Mouse (Mus musculus) thymus, postnatal 4 days (tissue): Measurements from ENCODE around the gene Bach2.

Experiments used
- DNase-seq: peaks from one replicate; pipeline ENCODE4 v3.0.0; 2021

The Bach2 gene

DNA sequence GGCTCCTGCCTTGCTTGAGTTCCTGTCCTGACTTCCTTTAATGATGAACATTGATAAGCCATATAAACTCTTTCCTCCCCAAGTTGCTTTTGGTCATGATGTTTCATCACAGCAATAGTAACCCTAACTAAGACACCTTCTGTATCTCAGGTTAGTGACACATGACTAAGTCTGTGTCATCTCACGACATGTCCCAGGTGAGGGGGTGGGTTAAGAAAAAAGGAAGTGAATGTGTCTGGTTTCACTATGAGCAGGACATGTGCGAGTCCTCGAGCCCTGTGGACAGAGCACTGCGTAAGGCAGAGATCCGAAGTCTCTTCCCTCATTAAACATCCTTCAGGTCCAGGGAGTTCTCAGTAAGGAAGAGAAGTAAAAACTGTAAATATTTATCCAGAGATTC is 162.9 kb downstream of the Bach2 start:
- DNase-seq, result no peak

GRCm38 (mm10) chr4:32403506-32403905 is 164.9 kb downstream of the Bach2 start:
- DNase-seq, result no peak

DNA sequence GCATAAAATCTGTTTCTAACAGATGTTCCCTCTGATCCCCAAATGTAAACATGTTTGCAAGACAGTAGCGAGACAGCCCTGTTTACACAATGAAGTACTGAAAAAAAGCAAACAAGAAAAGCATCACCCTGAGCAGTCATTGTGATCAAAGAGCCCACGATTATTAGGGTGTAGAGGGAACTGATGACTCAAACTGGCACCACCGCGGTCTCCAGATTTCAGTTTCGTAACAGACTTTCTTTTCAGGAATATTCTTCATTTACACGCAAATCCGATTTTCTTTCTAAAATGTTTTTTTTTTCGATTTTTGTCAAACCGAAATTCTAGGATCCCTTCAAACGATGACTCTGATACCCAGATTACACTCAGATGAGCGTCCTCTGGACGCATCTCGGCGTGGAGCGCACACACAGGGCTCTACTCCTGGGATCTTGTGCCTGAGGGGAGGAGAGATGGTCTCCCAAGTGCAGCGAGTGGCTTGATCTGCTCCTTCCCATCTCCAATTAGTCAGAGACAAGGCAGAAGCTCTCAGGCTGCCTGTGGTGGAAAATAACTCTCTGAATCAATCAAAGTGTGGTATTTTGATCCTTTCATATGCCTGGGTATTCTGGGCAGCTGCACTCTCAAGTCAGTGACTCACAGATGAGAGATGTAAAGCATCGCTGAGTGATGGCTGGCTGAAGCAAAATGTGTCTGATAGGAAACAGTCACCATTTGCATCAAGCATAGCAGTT is 166.7 kb downstream of the Bach2 start:
- DNase-seq, result no peak

GRCm38 (mm10) chr4:32405985-32406384 is 167.4 kb downstream of the Bach2 start:
- no peak for DNase-seq

DNA sequence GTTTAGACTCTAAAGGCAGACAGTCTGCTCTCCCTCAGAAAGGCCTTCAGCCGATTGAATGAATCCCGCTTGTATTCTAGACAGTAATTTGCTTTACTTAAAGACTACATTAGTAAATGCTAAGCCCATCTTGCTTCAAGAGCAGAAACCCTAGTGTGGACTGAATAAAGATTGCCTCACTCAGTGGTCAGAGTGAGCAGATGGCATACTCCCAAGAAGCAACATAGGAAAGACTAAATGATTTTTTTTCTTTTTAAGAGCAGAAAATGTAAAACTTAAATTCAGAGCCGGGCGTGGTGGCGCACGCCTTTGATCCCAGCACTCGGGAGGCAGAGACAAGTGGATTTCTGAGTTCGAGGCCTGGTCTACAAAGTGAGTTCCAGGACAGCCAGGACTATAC is 169.9 kb downstream of the Bach2 start:
- DNase-seq, result no peak

DNA sequence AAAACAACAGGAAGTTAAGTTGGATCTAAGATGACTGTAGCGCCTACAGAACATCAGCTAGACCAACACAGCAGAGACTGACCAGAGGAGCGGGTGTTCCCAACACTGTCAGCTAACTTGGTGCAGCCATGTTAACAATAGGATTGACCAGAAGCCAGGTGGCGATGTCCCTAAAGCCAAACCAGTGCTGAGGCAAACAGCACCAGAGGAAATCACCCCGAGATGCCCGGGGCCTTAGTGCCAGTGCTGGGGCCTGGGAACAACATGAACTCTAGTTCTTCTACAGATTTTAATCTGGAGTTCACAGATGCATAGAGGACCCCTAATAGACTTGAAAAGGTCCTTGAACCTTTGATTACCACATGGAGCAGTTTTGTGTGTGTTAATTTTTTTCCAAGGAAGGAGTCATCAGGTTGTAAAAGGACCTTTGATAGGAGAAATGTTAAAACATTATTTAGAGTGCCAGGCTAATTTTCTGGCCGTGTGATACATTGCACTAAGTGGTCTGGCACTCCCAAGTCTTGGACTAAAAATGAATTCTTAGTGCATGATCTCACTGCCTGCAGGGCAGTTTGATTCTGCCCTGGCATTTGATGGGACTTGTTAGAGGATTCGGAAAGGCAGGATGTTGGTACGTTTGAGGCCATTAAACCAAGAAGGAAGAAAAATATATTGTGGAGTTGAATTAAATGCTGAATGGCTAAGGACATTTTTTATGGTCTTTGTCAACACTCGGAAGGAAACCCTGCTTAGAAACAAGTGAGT is 170.7 kb downstream of the Bach2 start:
- no peak for DNase-seq

DNA sequence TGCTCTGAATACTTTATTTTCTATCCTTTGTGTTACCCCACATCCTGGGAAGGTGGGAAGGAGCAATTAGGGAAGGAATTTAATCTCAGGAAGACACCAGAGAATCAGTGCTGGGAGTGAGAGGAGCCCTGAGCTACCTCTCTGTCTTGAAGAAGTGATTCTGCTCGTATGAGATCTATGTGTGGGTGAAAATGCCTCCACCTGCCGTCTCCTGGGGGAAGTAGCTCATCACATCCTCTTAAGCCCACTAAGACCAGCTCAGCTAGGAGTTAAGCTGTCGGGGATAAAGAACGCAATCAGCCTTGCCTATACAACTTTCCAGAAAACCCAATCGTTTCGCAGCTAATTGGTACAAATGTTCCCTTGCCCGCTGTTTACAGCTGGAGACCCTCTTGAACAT is 174.5 kb downstream of the Bach2 start:
- peak; percentile 30 for DNase-seq

GRCm38 (mm10) chr4:32413505-32413904 is 174.9 kb downstream of the Bach2 start:
- no peak for DNase-seq

- no peak for DNase-seq
Measured at GRCm38 (mm10) chr4:32414959-32415358, 176.4 kb downstream of the Bach2 start.

- no peak for DNase-seq
Measured at GRCm38 (mm10) chr4:32417939-32418338, 179.3 kb downstream of the Bach2 start.

GRCm38 (mm10) chr4:32421570-32421969 is 183.0 kb downstream of the Bach2 start:
- DNase-seq, result no peak

DNA sequence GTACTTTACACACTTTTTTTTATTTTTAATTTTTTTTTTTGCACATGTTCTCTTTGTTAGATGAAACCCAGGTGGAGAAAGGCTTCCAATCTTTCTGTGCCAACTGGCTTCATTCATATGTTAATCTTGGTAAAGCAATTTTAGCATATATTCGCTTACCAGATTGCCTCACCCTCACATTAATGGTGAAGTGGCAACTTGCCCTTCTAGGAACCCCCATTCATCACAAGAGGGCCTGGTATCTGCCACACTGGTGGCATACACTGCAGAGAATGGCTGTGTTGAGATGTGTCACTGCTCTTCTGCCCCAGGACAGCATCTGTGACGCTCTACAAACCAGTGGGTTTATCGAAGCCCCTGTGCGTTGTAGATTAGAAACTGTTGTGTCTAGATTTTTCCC is 183.8 kb downstream of the Bach2 start:
- DNase-seq, result no peak

DNA sequence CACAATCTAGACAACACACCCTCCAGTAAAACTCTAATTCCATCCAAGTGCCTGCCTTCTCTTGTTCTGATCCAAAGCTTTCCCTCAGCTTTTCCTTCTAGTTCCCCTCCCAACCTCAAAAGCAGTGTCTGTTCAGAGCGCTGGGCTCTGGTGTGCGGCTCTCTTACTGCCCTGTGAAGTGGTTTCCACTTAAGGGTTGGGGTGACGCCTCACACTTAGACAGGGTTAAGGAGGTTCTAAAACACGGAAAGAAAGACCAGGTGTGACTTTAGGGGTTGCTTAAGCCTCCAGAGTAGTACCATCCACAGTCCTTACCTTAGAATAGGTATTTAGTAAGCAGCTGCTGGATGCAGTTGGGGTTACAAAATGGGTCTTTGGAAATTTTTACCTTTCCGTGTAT is 185.1 kb downstream of the Bach2 start:
- no peak for DNase-seq

- DNase-seq, result no peak
Measured at GRCm38 (mm10) chr4:32424434-32424833, 185.8 kb downstream of the Bach2 start.

- no peak for DNase-seq
Measured at GRCm38 (mm10) chr4:32425060-32425459, 186.5 kb downstream of the Bach2 start.

DNA sequence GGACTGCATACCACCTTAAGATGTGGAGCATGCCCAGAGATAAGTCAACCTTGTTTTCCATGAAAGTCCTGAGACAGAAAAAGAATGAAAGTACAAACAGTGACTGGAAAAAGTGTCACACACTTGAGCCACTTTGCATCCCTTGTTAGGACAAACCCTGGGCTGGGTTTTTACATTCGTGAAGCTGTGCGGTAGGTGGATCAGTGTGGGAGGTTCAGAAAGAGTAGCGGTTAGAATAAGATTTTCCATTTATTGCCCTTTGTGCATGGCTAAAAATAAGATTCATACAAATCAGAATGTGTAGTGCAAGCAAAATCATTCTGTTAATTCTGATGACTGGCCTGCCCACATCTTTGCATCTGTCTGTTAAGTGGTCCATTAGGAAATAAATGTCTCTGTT is 187.0 kb downstream of the Bach2 start:
- DNase-seq, result no peak

DNA sequence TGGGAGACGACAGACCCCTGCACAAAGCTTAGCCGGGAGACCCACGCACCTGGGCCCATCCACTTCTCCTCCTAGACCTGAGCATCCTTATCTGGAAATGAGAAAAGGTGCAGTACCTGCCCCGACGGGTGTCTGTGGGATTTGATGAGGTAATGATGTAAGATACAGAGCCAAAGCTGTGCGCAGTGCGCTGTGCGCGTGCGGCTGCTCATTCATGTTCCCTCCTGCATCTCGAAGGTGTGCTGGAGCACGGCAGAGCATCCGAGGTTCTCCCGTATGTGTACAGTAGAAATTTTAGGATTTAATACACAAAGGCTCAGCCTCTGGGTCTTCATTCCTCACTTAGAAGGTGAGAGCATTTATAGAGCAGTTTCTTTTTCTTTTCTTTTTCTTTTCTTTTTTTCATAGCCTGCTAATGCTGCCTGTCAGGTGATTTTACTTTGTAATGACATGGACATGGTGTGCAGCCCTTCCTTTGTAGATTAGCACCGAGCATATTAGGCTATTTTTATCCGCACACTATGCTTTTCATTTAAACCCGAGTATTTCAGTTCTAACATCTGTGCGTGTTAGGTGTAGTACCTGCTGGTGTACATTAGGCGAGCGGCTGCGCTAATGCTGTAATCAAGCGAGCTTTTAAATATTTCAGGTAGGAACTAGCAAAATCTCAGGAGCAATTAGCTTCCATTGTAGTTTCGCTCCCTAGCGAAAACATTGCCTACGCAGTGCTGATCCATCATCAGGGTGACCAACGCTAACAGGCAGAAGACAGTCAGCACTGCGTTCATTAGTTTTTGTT is 188.4 kb downstream of the Bach2 start:
- no peak for DNase-seq

- no peak for DNase-seq
Measured at GRCm38 (mm10) chr4:32428738-32429137, 190.1 kb downstream of the Bach2 start.

DNA sequence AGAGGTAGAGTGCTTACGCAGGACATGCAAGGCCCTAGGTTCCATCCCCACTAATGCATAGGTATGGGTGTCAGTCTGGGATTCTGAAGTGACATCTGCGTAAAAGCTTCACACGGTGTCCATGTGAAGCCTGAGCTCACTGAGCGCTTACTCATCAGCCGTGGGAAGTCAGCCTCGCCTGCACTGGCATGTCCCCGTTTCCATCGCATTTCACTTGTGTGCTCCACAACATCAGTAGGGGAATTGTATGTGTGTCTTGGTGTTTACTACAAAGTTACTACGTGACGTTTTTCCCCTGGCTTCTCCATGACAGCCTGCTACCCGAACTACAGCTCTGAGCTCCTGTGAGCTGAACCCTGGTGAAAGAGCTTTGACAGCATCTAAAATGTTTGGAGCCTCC is 191.5 kb downstream of the Bach2 start:
- DNase-seq, result no peak

DNA sequence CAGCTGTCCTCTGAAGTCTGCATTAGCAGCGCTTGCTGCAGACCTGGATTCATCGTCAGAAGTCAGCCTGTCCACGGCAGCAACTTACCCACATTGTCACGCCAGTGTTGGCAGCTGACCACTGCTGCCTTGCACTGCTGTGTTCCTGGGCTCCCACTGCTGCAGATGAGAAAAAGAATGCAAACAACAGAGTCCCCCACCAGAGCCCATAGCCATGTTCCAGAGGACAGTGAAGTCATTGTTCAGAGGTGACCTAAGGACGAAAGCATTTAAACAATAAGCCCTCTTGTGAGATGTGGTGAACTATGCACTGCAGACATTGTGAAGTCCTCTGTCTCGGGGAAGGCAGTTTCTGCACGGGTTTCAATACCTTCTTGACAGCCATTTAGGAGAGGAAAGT is 192.4 kb downstream of the Bach2 start:
- no peak for DNase-seq

- DNase-seq, result no peak
Measured at GRCm38 (mm10) chr4:32432271-32432781, 193.7 kb downstream of the Bach2 start.

- DNase-seq, result no peak
Measured at GRCm38 (mm10) chr4:32432945-32433344, 194.3 kb downstream of the Bach2 start.

DNA sequence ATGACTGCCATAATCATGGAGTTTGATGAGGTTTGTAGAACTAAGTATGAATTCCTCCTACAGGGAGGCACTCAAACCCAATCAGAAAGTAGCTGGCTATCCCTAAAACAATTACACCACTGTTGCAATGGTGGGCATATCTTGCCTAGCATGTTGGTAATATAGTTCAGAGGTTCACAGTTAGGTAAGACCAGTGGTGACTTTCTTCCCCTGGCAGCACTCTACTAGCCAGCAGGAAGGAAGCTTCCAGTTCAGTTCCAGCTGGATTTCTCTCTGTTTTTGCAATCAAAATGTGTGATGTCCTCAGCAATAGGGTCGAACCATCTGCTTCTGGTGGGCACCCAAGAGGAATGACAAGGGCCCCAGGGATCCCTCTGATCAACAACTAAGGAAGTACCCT is 196.0 kb downstream of the Bach2 start:
- DNase-seq, result no peak
